13 mouse cellular contexts compared by ENCODE assay signal in the genomic region with DNA sequence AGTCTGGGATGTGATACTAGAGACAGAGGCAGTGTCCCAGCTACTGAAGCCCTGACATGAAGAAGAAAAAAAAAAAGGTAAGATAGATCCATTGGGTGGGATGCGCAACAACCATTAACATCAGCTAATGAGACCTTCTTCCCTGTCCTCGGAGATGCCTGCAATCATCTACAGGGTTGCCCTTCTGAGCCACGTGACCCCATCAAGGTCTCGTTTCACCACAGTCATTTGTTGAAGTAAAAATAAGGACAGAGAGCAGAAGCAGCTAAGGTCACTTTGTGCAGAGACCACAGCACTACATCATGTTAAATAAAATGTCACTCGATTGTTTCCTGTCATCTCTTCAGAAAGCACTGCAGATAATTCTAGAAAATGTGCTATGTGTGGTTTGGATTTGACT.
"Had no signal": no experiment of that assay in that cellular context is flagged by ENCODE, and none has a peak within 500 bp of the region (broad histone marks: within the 10 kb centered on the region; RNA-seq: fewer than 3 reads in every experiment).

No protein-coding gene starts in this region.

- DNase-seq: liver, postnatal 0 days; lung, embryonic 14.5 days; lung, postnatal 10 days; lung, postnatal 4 days; right cerebral cortex, postnatal 14 days; thymus, adult 2 months; thymus, postnatal 25 days; thymus, postnatal 4 days had no signal

- H3K4me1 ChIP-seq: midbrain, embryonic 15.5 days; neural tube, embryonic 12.5 days had no signal

- H3K4me3 ChIP-seq: midbrain, embryonic 10.5 days; midbrain, embryonic 13.5 days; midbrain, embryonic 15.5 days; neural tube, embryonic 12.5 days; stomach, embryonic 15.5 days had no signal
